Mouse (Mus musculus): ENCODE measurements around the gene Cdk12. TPM values are rescaled to one million over a fixed set of nuclear protein-coding genes. Genes with fewer than 3 reads are reported as not detected.
A peak's percentile ranks its signal among the peaks of the same experiment; 100 is the strongest.

Cdk12 gene
- polyA plus RNA-seq, 1 experiment: 18.1 TPM

GRCm38 (mm10) chr11:98296916-98297315 is 94.1 kb downstream of the Cdk12 start:
- TF ChIP-seq POLR2A (IDR thresholded peaks at IDR 0.05; ENCODE audit: extremely low read depth, insufficient read depth, low read length) (no peak), CTCF (IDR thresholded peaks at IDR 0.05; ENCODE audit: extremely low read depth, insufficient read depth, low read length) (no peak)
- Histone ChIP-seq H3K4me1 (ENCODE audit: control insufficient read depth, insufficient read depth, low read length) (peaks cover 3% of the 10 kb centered on the region), H3K27ac (ENCODE audit: insufficient read depth, low read length) (no peak overlapping the region), H3K4me3 (ENCODE audit: insufficient read depth, low read length) (no peak overlapping the region)

GRCm38 (mm10) chr11:98297778-98298177 is 94.9 kb downstream of the Cdk12 start:
- Histone ChIP-seq H3K4me1 (ENCODE audit: control insufficient read depth, insufficient read depth, low read length) (peaks cover 3% of the 10 kb centered on the region), H3K27ac (ENCODE audit: insufficient read depth, low read length) (no peak overlapping the region), H3K4me3 (ENCODE audit: insufficient read depth, low read length) (no peak overlapping the region)
- no peak for TF ChIP-seq CTCF (IDR thresholded peaks at IDR 0.05; ENCODE audit: extremely low read depth, insufficient read depth, low read length)
- TF ChIP-seq POLR2A (IDR thresholded peaks at IDR 0.05; ENCODE audit: extremely low read depth, insufficient read depth, low read length): no peak

GRCm38 (mm10) chr11:98298484-98299205 is 95.8 kb downstream of the Cdk12 start:
- no peak overlapping the region for H3K27ac ChIP-seq (ENCODE audit: insufficient read depth, low read length)
- TF ChIP-seq POLR2A (IDR thresholded peaks at IDR 0.05; ENCODE audit: extremely low read depth, insufficient read depth, low read length) (no peak), CTCF (IDR thresholded peaks at IDR 0.05; ENCODE audit: extremely low read depth, insufficient read depth, low read length) (no peak)
- H3K4me1 ChIP-seq (ENCODE audit: control insufficient read depth, insufficient read depth, low read length): peaks cover 3% of the 10 kb centered on the region
- H3K4me3 ChIP-seq (ENCODE audit: insufficient read depth, low read length): no peak overlapping the region

GRCm38 (mm10) chr11:98313790-98314323 is 111.0 kb downstream of the Cdk12 start:
- H3K27ac ChIP-seq (ENCODE audit: insufficient read depth, low read length): no peak overlapping the region

GRCm38 (mm10) chr11:98317479-98317878 is 114.6 kb downstream of the Cdk12 start:
- Histone ChIP-seq H3K4me3 (ENCODE audit: insufficient read depth, low read length) (no peak overlapping the region), H3K4me1 (ENCODE audit: control insufficient read depth, insufficient read depth, low read length) (peaks cover 3% of the 10 kb centered on the region; the same call in 1 of the 2 replicates), H3K27ac (ENCODE audit: insufficient read depth, low read length) (no peak overlapping the region)
- TF ChIP-seq POLR2A (IDR thresholded peaks at IDR 0.05; ENCODE audit: extremely low read depth, insufficient read depth, low read length): no peak
- no peak for TF ChIP-seq CTCF (IDR thresholded peaks at IDR 0.05; ENCODE audit: extremely low read depth, insufficient read depth, low read length)

More at GRCm38 (mm10) chr11:98313790-98314323, 111.0 kb downstream of the Cdk12 start:
- Histone ChIP-seq H3K4me1 (ENCODE audit: control insufficient read depth, insufficient read depth, low read length) (peaks cover 1% of the 10 kb centered on the region; the same call in 1 of the 2 replicates), H3K4me3 (ENCODE audit: insufficient read depth, low read length) (no peak overlapping the region)
- TF ChIP-seq POLR2A (IDR thresholded peaks at IDR 0.05; ENCODE audit: extremely low read depth, insufficient read depth, low read length) (no peak), CTCF (IDR thresholded peaks at IDR 0.05; ENCODE audit: extremely low read depth, insufficient read depth, low read length) (no peak)

- Histone ChIP-seq H3K27ac (ENCODE audit: insufficient read depth, low read length) (0 out of 2 replicates have a peak overlapping the region, but pooled peaks have one; percentile 51), H3K4me1 (ENCODE audit: control insufficient read depth, insufficient read depth, low read length) (peaks cover 6% of the 10 kb centered on the region), H3K4me3 (ENCODE audit: insufficient read depth, low read length) (peak overlapping the region; percentile 24)
- peak; percentile 14; the same call in 1 of the 2 replicates for TF ChIP-seq POLR2A (IDR thresholded peaks at IDR 0.05; ENCODE audit: extremely low read depth, insufficient read depth, low read length)
- TF ChIP-seq CTCF (IDR thresholded peaks at IDR 0.05; ENCODE audit: extremely low read depth, insufficient read depth, low read length): no peak
Measured at GRCm38 (mm10) chr11:98318421-98319116, 115.7 kb downstream of the Cdk12 start.

- TF ChIP-seq CTCF (IDR thresholded peaks at IDR 0.05; ENCODE audit: extremely low read depth, insufficient read depth, low read length): no peak
- 0 out of 2 replicates have a peak, but pooled peaks have one; percentile 12 for TF ChIP-seq POLR2A (IDR thresholded peaks at IDR 0.05; ENCODE audit: extremely low read depth, insufficient read depth, low read length)
- H3K4me1 ChIP-seq (ENCODE audit: control insufficient read depth, insufficient read depth, low read length): peaks cover 8% of the 10 kb centered on the region
- peak overlapping the region; percentile 24; the same call in 1 of the 2 replicates for H3K4me3 ChIP-seq (ENCODE audit: insufficient read depth, low read length)
- 0 out of 2 replicates have a peak overlapping the region, but pooled peaks have one; percentile 51 for H3K27ac ChIP-seq (ENCODE audit: insufficient read depth, low read length)
Measured at GRCm38 (mm10) chr11:98319120-98319519, 116.3 kb downstream of the Cdk12 start.

- Histone ChIP-seq H3K27ac (ENCODE audit: insufficient read depth, low read length) (peak overlapping the region; percentile 51; the same call in 1 of the 2 replicates), H3K4me3 (ENCODE audit: insufficient read depth, low read length) (peak overlapping the region; percentile 24; the same call in 1 of the 2 replicates), H3K4me1 (ENCODE audit: control insufficient read depth, insufficient read depth, low read length) (peaks cover 8% of the 10 kb centered on the region)
- TF ChIP-seq CTCF (IDR thresholded peaks at IDR 0.05; ENCODE audit: extremely low read depth, insufficient read depth, low read length) (no peak), POLR2A (IDR thresholded peaks at IDR 0.05; ENCODE audit: extremely low read depth, insufficient read depth, low read length) (no peak)
Measured at GRCm38 (mm10) chr11:98319544-98319943, 116.7 kb downstream of the Cdk12 start.

- TF ChIP-seq POLR2A (IDR thresholded peaks at IDR 0.05; ENCODE audit: extremely low read depth, insufficient read depth, low read length) (no peak), CTCF (IDR thresholded peaks at IDR 0.05; ENCODE audit: extremely low read depth, insufficient read depth, low read length) (no peak)
- H3K4me1 ChIP-seq (ENCODE audit: control insufficient read depth, insufficient read depth, low read length): peaks cover 8% of the 10 kb centered on the region
- no peak overlapping the region for H3K4me3 ChIP-seq (ENCODE audit: insufficient read depth, low read length)
- H3K27ac ChIP-seq (ENCODE audit: insufficient read depth, low read length): peak overlapping the region; percentile 51; the same call in 1 of the 2 replicates
Measured at GRCm38 (mm10) chr11:98319944-98320343, 117.1 kb downstream of the Cdk12 start.

All from cortical plate, adult 2 months (tissue).